Mouse (Mus musculus): ENCODE data around the gene Trim14. TPM values are rescaled to one million over a fixed set of nuclear protein-coding genes. Genes with fewer than 3 reads are reported as not detected.
"Not testable (repeated sequence)": the region's sequence is repeated elsewhere in the genome, so short reads cannot be mapped to it uniquely, and the experiment has no call there.

The Trim14 gene
- polyA plus RNA-seq, 1 experiment from 2014 or later: 2.7 TPM

DNA sequence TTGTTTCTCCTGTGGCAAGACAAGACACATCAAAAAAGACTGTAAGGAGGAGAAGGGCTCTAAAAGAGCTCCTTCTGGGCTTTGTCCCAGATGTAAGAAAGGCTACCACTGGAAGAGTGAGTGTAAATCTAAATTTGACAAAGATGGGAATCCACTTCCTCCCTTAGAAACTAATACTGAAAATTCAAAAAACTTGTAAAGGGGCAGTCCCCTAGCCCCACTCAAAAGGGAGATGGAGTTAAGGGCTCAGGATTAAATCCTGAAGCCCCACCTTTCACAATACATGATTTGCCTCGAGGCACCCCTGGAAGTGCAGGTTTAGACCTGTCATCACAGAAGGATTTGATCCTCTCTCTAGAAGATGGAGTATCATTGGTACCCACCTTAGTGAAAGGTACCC is 42.3 kb upstream of the Trim14 start:
- H3K9ac ChIP-seq (replicated peaks; ENCODE audit: low read length): no peak overlapping the region
- 63% methylated on average over 1 of the region's 1 CpGs for WGBS
- no peaks in the 10 kb centered on the region for H3K36me3 ChIP-seq (replicated peaks; ENCODE audit: control insufficient read depth, insufficient read depth, low read depth, low read length)
- DNase-seq (ENCODE audit: low spot score) (no peak), ATAC-seq (replicated peaks; ENCODE audit: insufficient number of reproducible peaks, low FRiP score, low TSS enrichment, low read depth) (no peak)
- H3K4me1 ChIP-seq (ENCODE audit: control insufficient read depth, insufficient read depth, low read length): no peaks in the 10 kb centered on the region
- no peaks in the 10 kb centered on the region for H3K27me3 ChIP-seq (ENCODE audit: control insufficient read depth, insufficient read depth, low read length)
- H3K9me3 ChIP-seq (replicated peaks; ENCODE audit: control insufficient read depth, low read length): no peaks in the 10 kb centered on the region
- H3K4me2 ChIP-seq (ENCODE audit: low read depth, low read length): no peak overlapping the region
- no peak overlapping the region for H3K4me3 ChIP-seq (ENCODE audit: low read depth, low read length)
- H3K27ac ChIP-seq (replicated peaks; ENCODE audit: low read depth, low read length): no peak overlapping the region

DNA sequence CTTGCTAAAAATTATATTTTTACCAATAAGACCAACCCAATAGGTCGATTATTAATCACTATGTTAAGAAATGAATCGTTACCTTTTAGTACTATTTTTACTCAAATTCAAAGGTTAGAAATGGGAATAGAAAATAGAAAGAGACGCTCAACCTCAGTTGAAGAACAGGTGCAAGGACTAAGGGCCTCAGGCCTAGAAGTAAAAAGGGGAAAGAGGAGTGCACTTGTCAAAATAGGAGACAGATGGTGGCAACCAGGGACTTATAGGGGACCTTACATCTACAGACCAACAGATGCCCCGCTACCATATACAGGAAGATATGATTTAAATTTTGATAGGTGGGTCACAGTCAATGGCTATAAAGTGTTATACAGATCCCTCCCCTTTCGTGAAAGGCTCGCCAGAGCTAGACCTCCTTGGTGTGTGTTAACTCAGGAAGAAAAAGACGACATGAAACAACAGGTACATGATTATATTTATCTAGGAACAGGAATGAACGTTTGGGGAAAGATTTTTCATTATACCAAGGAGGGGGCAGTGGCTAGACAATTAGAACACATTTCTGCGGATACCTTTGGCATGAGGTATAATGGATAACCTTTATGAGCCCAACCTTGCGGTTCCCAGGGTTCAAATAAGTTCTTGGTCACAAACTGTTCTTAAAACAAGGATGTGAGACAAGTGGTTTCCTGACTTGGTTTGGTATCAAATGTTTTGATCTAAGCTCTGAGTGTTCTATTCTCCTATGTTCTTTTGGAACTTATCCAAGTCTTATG is 39.8 kb upstream of the Trim14 start:
- H3K4me1 ChIP-seq (ENCODE audit: control insufficient read depth, insufficient read depth, low read length); H3K9me3 ChIP-seq (replicated peaks; ENCODE audit: control insufficient read depth, low read length); H3K27ac ChIP-seq (replicated peaks; ENCODE audit: low read depth, low read length); H3K4me2 ChIP-seq (ENCODE audit: low read depth, low read length); H3K9ac ChIP-seq (replicated peaks; ENCODE audit: low read length); H3K36me3 ChIP-seq (replicated peaks; ENCODE audit: control insufficient read depth, insufficient read depth, low read depth, low read length); H3K27me3 ChIP-seq (ENCODE audit: control insufficient read depth, insufficient read depth, low read length); H3K4me3 ChIP-seq (ENCODE audit: low read depth, low read length); DNase-seq (ENCODE audit: low spot score); ATAC-seq (replicated peaks; ENCODE audit: insufficient number of reproducible peaks, low FRiP score, low TSS enrichment, low read depth): not testable (repeated sequence)
- WGBS: 84% methylated on average over 6 of the region's 10 CpGs

DNA sequence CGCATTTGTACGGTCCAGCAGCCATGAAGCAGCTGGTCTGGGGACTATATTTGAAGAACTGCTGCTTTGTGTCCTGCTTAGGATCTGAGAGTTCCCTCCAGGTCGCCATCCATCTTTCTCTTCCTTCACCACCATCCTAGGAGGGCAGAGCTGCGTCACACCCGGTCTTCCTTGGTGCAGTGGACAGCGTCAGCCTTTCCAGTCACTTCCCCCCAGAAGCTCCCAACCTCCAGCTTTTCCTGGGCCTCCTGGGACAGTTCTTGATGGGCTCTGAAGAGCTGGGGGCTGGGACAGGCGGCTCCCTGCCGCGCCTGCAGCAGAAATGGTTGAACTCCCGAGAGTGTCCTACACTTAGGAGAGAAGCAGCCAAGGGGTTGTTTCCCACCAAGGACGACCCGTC is 38.9 kb upstream of the Trim14 start:
- no peaks in the 10 kb centered on the region for H3K9me3 ChIP-seq (replicated peaks; ENCODE audit: control insufficient read depth, low read length)
- H3K4me1 ChIP-seq (ENCODE audit: control insufficient read depth, insufficient read depth, low read length): no peaks in the 10 kb centered on the region
- WGBS: 81% methylated on average over 10 of the region's 12 CpGs
- no peaks in the 10 kb centered on the region for H3K36me3 ChIP-seq (replicated peaks; ENCODE audit: control insufficient read depth, insufficient read depth, low read depth, low read length)
- no peak overlapping the region for H3K9ac ChIP-seq (replicated peaks; ENCODE audit: low read length)
- ATAC-seq (replicated peaks; ENCODE audit: insufficient number of reproducible peaks, low FRiP score, low TSS enrichment, low read depth): no peak
- no peak overlapping the region for H3K27ac ChIP-seq (replicated peaks; ENCODE audit: low read depth, low read length)
- no peak overlapping the region for H3K4me2 ChIP-seq (ENCODE audit: low read depth, low read length)
- no peak for DNase-seq (ENCODE audit: low spot score)
- H3K4me3 ChIP-seq (ENCODE audit: low read depth, low read length): no peak overlapping the region
- H3K27me3 ChIP-seq (ENCODE audit: control insufficient read depth, insufficient read depth, low read length): no peaks in the 10 kb centered on the region

DNA sequence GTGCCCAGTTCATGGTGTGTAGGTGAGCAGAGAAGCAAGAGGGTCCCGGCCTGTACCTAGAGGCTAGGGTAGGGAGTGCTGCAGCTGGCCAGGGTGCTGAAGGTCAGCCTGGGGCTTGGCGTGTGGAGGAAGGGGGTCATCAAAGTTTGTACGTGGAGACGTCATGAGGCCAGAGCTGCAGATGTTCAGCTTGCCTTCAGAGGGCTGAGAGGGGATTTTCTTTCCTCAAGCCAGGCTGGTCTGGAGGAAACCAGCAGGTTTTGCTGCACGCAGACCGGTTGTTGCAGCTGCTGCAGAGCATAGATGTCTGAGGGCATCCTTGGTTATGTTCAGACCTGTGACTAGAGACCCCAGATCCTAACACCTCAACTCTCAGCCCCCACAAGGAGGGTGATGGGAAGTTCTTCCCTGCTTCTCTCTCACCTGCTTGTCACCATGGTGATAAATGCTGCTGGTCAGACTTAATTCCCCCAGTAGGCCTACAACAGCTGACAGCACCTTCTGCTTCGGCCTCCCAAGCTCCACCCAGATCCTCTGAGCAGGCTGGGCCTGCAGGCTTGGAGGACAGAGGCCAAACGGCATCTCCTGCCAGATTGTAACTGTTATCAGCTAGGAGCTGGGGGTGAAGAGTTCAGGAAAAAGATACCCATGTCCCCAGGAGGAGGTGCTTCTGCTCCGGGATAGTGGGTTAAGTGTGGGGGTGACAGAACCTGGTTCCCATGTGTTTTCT is 38.2 kb upstream of the Trim14 start:
- Histone ChIP-seq H3K9me3 (replicated peaks; ENCODE audit: control insufficient read depth, low read length) (no peaks in the 10 kb centered on the region), H3K36me3 (replicated peaks; ENCODE audit: control insufficient read depth, insufficient read depth, low read depth, low read length) (no peaks in the 10 kb centered on the region), H3K27ac (replicated peaks; ENCODE audit: low read depth, low read length) (no peak overlapping the region), H3K4me2 (ENCODE audit: low read depth, low read length) (no peak overlapping the region), H3K27me3 (ENCODE audit: control insufficient read depth, insufficient read depth, low read length) (no peaks in the 10 kb centered on the region), H3K9ac (replicated peaks; ENCODE audit: low read length) (no peak overlapping the region), H3K4me3 (ENCODE audit: low read depth, low read length) (no peak overlapping the region), H3K4me1 (ENCODE audit: control insufficient read depth, insufficient read depth, low read length) (no peaks in the 10 kb centered on the region)
- DNase-seq (ENCODE audit: low spot score) (no peak), ATAC-seq (replicated peaks; ENCODE audit: insufficient number of reproducible peaks, low FRiP score, low TSS enrichment, low read depth) (no peak)
- WGBS: 50% methylated on average over 9 of the region's 9 CpGs

DNA sequence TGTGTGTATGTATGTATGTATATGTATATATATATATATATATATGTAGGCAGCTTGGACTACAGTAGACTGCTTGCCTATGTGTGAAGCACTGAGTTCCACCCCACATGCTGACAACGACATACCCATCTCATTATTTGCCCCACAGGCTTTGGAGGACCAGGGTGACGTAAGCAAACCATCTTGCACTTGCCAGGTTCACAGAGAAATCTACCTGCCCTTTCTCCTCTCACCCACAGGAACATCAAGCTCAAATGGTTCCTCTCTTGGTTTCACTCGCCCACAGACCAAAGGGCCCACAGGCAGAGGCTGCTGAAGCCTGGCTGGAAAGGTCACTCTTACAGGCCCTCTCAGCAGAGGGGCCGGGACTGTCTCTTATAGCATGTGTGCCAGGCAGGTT is 36.7 kb upstream of the Trim14 start:
- WGBS: 88% methylated on average over 4 of the region's 4 CpGs
- Histone ChIP-seq H3K36me3 (replicated peaks; ENCODE audit: control insufficient read depth, insufficient read depth, low read depth, low read length) (no peaks in the 10 kb centered on the region), H3K9ac (replicated peaks; ENCODE audit: low read length) (no peak overlapping the region), H3K27ac (replicated peaks; ENCODE audit: low read depth, low read length) (no peak overlapping the region), H3K9me3 (replicated peaks; ENCODE audit: control insufficient read depth, low read length) (no peaks in the 10 kb centered on the region), H3K4me2 (ENCODE audit: low read depth, low read length) (no peak overlapping the region), H3K4me3 (ENCODE audit: low read depth, low read length) (no peak overlapping the region), H3K27me3 (ENCODE audit: control insufficient read depth, insufficient read depth, low read length) (no peaks in the 10 kb centered on the region), H3K4me1 (ENCODE audit: control insufficient read depth, insufficient read depth, low read length) (no peaks in the 10 kb centered on the region)
- no peak for DNase-seq (ENCODE audit: low spot score)
- no peak for ATAC-seq (replicated peaks; ENCODE audit: insufficient number of reproducible peaks, low FRiP score, low TSS enrichment, low read depth)

DNA sequence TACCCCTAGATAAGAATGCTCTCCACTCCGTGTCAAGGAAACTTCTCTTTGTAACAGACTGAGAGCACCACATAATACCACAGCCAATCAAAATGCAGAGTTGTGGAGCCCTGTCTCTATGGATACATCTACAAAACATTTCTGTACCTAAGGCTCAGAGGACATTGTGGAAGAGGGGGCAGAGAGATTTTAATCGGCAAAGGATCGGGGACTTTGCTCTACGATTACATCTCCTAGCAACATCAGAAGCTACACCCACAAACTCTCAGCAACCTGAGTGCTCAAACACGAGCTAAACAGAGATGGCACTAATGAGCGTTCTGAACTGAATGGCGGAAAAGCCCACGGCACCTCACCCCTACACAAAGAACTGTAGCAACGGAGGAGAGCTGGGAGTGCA is 35.8 kb upstream of the Trim14 start:
- Histone ChIP-seq H3K4me3 (ENCODE audit: low read depth, low read length) (no peak overlapping the region), H3K27me3 (ENCODE audit: control insufficient read depth, insufficient read depth, low read length) (no peaks in the 10 kb centered on the region), H3K9me3 (replicated peaks; ENCODE audit: control insufficient read depth, low read length) (no peaks in the 10 kb centered on the region), H3K27ac (replicated peaks; ENCODE audit: low read depth, low read length) (no peak overlapping the region), H3K36me3 (replicated peaks; ENCODE audit: control insufficient read depth, insufficient read depth, low read depth, low read length) (no peaks in the 10 kb centered on the region), H3K9ac (replicated peaks; ENCODE audit: low read length) (no peak overlapping the region), H3K4me2 (ENCODE audit: low read depth, low read length) (no peak overlapping the region), H3K4me1 (ENCODE audit: control insufficient read depth, insufficient read depth, low read length) (no peaks in the 10 kb centered on the region)
- 91% methylated on average over 9 of the region's 9 CpGs for WGBS
- DNase-seq (ENCODE audit: low spot score) (no peak), ATAC-seq (replicated peaks; ENCODE audit: insufficient number of reproducible peaks, low FRiP score, low TSS enrichment, low read depth) (no peak)

DNA sequence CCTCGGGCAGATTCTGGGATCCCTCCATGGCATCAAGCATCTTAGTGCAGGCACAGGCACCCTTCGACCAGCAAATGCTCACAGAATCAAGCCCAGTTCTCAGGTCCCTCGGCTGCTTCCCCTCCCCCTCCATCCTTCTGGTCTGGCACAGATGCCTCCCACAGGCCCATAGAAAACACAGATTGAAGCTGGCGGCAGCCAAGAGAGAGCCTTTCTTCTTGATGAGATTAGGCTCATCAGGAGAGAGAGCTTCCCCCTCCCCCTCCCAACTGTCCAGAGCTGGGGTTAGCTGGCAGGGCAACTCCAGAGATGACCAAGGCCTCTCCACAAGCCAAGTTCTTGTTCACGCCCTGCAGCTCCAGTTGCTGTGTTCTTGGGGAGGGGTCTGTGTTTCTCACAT is 33.7 kb upstream of the Trim14 start:
- no peaks in the 10 kb centered on the region for H3K4me1 ChIP-seq (ENCODE audit: control insufficient read depth, insufficient read depth, low read length)
- no peak overlapping the region for H3K4me2 ChIP-seq (ENCODE audit: low read depth, low read length)
- ATAC-seq (replicated peaks; ENCODE audit: insufficient number of reproducible peaks, low FRiP score, low TSS enrichment, low read depth) (no peak), DNase-seq (ENCODE audit: low spot score) (no peak)
- no peak overlapping the region for H3K27ac ChIP-seq (replicated peaks; ENCODE audit: low read depth, low read length)
- H3K36me3 ChIP-seq (replicated peaks; ENCODE audit: control insufficient read depth, insufficient read depth, low read depth, low read length): no peaks in the 10 kb centered on the region
- 32% methylated on average over 5 of the region's 5 CpGs for WGBS
- H3K9me3 ChIP-seq (replicated peaks; ENCODE audit: control insufficient read depth, low read length): no peaks in the 10 kb centered on the region
- no peak overlapping the region for H3K9ac ChIP-seq (replicated peaks; ENCODE audit: low read length)
- no peaks in the 10 kb centered on the region for H3K27me3 ChIP-seq (ENCODE audit: control insufficient read depth, insufficient read depth, low read length)
- H3K4me3 ChIP-seq (ENCODE audit: low read depth, low read length): no peak overlapping the region

DNA sequence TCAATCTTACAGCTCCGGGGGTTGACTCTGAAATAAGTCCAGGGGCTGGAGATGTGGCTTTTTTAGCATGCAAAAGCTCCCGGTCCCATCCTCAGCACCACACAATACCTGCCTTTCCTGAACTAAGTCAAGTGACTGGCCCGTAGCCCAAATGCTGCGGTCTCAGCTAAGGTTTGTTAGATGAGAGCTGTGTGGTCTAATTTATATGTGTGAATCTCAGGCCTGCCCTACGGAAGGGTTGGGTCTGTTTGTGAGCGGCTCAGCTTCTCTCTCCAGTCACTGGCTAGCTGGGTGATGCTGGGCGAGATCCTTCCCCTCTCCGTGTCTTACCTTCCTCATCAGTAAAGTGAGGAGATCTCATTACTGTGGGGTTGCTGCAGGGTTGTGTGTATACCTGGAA is 32.2 kb upstream of the Trim14 start:
- DNase-seq (ENCODE audit: low spot score): no peak
- no peaks in the 10 kb centered on the region for H3K4me1 ChIP-seq (ENCODE audit: control insufficient read depth, insufficient read depth, low read length)
- no peak overlapping the region for H3K9ac ChIP-seq (replicated peaks; ENCODE audit: low read length)
- no peak overlapping the region for H3K4me2 ChIP-seq (ENCODE audit: low read depth, low read length)
- H3K9me3 ChIP-seq (replicated peaks; ENCODE audit: control insufficient read depth, low read length): no peaks in the 10 kb centered on the region
- no peak overlapping the region for H3K4me3 ChIP-seq (ENCODE audit: low read depth, low read length)
- no peak overlapping the region for H3K27ac ChIP-seq (replicated peaks; ENCODE audit: low read depth, low read length)
- no peak for ATAC-seq (replicated peaks; ENCODE audit: insufficient number of reproducible peaks, low FRiP score, low TSS enrichment, low read depth)
- no peaks in the 10 kb centered on the region for H3K27me3 ChIP-seq (ENCODE audit: control insufficient read depth, insufficient read depth, low read length)
- H3K36me3 ChIP-seq (replicated peaks; ENCODE audit: control insufficient read depth, insufficient read depth, low read depth, low read length): no peaks in the 10 kb centered on the region
- 92% methylated on average over 8 of the region's 8 CpGs for WGBS
